Mouse (Mus musculus): ENCODE results near the gene Slc25a30. TPM values are rescaled to one million over a fixed set of nuclear protein-coding genes. Genes with fewer than 3 reads are reported as not detected.
"Not testable (repeated sequence)": the region's sequence is repeated elsewhere in the genome, so short reads cannot be mapped to it uniquely, and the experiment has no call there.

Gene Slc25a30
- total RNA-seq, 2 experiments from 2014 or later: 19.9 to 21.6 TPM

DNA sequence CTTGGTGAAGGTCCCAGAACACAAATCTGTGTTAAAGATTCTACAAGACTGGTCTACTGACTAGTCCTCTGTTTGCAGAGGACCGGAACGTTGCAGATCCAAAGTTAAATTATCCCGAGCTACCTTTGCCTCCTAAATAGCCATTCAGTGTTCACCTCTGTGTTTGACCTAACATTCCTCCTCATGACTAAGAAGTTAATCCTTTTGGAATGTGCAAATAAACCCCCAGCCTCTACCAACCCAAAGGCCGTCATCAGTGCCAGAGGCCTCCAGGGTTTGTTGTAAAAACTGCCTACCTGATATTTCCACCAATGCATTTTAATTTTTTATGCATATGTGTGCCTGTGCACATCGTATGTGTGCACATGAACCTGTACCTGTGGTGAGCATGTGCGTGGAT, 7.5 kb upstream of the Slc25a30 start:
- ATAC-seq (ENCODE audit: poor library complexity, severe bottlenecking): no peak

DNA sequence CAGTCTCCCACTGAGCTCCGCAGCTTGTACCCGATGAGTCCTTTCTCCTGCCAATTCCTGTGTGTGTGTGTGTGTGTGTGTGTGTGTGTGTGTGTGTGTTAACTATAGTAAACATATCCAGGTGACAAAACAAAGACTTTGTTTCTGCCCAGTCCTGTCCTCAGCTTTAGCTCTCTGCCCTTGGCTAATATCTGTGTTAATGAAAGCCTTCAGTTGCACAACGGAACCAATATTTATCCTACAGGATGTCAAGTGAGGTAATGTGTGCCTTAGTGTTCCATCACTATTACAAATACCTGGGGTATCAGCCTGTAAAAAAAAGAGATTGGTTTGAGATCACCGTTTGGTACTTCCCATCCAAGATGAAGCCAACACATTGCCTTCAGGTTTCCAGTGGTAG, 6.3 kb upstream of the Slc25a30 start:
- ATAC-seq (ENCODE audit: poor library complexity, severe bottlenecking): no peak

DNA sequence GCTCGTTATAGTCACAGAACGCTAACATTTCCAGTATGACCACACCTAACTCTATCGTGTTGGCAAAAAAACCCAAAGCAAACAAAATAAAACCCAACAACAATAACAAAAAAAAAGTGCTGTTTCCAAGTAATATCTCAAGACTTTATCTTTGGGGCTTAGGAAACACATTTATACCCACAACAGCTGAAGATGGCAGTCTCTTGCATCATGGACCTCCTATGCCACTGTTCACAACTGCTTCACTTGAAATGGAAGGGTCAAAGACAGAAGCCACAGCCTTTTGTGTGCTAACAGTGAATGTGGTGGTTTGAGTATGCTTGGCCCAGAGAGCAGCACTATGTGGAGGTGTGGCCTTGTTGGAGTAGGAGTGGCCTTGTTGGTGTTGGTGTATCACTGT, 4.5 kb upstream of the Slc25a30 start:
- ATAC-seq (ENCODE audit: poor library complexity, severe bottlenecking): no peak

DNA sequence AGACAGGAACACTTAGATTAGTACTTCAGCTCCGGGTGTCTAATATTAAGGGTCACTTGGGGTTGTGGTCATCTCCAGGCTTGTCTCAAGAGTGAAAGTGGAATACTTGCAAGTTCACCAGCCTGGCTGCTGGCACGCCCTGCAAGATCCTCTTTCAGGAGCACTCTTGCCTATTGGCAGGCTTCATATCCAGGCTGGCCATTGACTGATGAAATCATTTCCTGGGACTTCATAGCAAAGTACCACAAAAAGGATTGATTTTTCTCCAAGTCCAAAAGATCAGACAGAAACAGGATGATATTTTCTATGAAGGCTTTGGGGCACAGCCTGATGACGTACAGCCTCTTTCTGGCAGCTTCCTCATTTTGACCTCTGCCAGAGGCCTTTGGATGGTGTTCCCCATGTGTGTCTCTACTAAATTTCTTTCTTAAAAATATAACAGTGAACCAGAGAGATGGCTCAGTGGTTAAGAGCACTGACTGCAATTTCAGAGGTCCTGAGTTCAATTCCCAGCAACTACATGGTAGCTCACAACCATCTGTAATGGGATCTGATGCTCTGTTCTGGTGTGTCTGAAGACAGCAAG, 3.7 kb upstream of the Slc25a30 start:
- peak; percentile 23; the same call in 1 of the 2 replicates for ATAC-seq (ENCODE audit: poor library complexity, severe bottlenecking)

DNA sequence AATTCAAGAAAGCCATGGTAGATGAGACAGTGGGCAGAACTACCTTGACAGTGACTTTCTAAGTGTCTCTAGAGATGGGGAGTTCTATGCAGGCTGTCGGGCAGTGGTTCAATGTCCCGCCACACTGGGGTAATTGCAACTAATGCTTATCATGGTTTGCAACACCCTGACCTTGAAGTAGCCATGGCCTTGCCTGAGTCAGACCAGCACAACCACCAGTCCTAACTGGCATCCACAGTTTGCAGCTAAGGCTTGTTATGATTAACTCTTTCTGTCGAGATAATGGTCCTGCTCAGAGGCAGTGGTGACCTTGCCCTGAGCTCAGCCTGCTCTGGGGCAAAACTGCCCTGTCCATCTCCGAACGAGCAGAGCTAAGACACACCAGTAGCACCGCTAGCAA, 2.5 kb upstream of the Slc25a30 start:
- ATAC-seq (ENCODE audit: poor library complexity, severe bottlenecking): no peak

DNA sequence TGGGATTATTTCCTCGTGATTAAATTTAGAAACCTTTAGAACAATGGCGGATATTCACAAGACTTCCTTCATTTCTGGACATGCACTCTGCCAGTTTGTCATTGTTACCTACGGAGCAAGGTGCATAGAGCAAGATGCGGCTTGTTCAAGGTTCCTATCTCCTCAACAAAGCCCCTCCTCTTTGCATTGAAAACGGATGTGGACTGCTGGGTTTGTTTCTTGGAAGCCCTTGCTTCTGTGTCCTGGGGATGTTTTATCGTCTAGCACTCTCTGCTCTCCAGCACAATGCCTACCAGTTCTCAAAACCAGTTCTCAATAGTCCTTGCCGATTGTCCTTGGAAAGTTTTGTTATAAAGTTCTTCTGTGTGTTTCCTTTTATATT, 948 bp upstream of the Slc25a30 start:
- no peak for ATAC-seq (ENCODE audit: poor library complexity, severe bottlenecking)

DNA sequence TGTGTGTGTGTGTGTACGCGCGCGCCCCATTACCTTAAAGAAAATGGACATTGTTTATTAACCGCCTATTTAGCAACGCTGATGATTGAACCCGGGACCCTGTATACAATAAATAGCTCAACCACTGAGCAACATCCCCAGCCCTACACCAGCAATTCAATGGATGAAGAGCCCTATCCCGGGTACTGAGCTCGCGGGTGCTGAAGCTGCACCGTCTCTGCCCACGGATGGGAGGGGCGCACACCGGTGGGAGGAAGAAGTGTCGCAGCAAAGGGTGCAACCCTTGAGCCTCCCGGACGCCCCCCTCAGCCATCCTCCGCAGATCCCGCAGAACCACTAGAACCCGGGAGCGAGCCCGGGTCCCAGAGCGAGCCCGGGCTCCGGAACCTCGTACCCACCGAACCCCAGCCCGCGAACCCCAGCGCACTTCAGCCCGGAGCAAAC, 391 bp downstream of the Slc25a30 start:
- ATAC-seq (ENCODE audit: poor library complexity, severe bottlenecking): peak; percentile 53

DNA sequence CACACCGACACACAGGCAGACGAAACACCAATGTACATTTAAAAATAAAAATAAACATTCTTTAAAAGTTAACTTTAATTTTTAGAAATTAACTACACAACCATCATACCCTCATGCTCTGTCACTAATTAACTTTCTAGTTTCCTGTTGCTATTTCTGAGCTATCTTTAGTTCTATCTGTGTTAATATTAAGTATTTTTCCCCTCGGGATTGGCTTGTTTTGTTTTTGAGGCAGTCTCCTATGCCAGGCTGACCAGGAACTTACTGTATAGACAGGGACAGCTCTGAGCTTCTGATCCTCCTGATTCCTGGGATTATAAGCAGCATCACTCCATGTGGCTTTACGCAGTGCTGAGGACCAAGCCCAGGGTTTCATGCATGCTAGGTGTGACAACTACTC, 6.9 kb downstream of the Slc25a30 start:
- no peak for ATAC-seq (ENCODE audit: poor library complexity, severe bottlenecking)

DNA sequence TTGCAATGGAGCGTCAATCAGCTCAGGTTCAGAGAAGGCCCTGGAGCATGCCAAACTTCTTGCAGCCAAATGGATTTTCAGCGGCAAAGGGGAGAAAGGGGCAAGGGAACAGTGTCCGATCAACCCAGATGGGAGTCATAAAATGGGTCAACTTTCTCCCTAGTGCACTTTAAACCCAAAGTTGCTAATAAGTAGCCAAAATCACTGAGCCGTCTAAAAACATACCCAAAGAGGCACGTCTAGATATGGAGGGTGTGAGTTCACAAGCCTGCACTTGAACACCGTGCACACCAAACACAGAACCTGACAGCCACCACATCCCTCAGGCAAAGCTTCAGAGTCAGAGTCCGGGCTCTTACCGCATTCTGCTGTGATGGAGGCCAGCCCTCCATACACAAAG, 10.2 kb downstream of the Slc25a30 start:
- no peak for ATAC-seq (ENCODE audit: poor library complexity, severe bottlenecking)

DNA sequence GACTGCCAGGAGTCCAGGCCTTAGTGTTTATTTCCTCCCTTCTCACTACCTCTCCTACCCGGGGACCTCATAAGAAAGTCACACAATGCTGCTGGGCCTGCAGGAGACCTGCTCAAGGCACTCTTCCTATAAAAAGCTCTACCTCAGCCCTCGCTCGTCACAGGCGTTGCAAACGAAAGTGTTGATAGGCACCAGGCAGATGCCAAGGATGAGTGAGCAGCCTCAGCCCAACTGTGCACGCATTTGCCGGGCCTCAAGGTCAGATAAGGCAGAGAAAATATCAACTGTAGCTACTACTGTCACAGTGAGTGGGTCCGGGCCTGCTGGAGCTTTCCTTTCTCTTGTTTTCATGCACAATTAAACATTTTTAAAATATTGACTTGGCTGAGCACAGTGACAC, 13.4 kb downstream of the Slc25a30 start:
- no peak; the same call in 1 of the 2 replicates for ATAC-seq (ENCODE audit: poor library complexity, severe bottlenecking)

DNA sequence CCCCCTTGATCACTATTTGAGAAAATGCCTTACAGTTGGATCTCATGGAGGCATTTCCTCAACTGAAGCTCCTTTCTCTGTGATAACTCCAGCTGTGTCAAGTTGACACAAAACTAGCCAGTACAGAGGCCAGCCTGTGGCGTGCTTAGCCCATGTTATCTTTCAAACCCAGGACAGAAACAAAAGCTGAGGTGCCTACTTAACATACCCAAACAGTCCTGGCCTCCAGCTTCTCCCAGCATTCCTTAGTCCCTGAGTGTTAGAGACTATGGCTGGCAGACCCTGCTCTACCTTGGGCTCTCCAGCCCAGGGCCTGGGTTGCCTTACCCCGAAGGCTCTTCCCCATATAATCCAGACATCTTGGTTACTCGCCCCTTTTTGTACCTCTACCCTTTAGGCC, 14.4 kb downstream of the Slc25a30 start:
- not testable (repeated sequence) for ATAC-seq (ENCODE audit: poor library complexity, severe bottlenecking)

DNA sequence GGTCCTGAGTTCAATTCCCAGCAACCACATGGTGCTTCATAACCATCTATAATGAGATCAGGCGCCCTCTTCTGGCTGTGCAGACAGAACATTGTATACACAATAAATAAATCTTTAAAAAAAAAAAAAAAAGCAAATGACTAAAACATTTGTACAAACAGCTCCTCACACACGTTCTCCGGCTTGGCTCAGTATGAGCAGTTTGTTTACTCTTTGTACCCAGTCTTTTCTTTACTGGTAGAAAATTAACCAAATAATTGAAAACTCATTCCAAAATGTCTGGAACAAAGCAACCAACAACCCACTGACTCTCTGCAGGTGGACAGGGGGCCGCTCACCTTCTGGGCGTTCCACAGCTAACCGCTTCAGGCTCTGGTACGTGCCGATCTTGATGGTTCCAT, 15.7 kb downstream of the Slc25a30 start:
- no peak for ATAC-seq (ENCODE audit: poor library complexity, severe bottlenecking)

DNA sequence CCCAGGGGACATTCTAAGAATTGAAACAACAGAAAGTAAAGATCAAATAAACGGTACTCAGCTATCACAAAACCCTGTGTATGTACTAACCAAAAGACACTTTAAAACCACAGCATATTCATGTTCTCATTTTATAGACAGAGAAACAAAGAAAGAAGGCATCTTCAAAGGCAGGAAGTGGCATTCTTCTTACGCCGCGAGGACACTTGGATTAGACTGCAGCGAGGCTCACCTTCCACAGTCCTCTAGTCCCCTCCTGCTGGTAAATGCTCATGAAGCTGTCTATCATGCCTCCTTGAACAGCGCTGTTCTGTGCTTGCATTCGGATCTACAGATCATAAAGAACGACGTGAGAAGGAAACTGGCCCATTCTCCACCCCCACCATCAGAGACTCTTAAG, 17.5 kb downstream of the Slc25a30 start:
- ATAC-seq (ENCODE audit: poor library complexity, severe bottlenecking): peak; percentile 26; the same call in 1 of the 2 replicates

DNA sequence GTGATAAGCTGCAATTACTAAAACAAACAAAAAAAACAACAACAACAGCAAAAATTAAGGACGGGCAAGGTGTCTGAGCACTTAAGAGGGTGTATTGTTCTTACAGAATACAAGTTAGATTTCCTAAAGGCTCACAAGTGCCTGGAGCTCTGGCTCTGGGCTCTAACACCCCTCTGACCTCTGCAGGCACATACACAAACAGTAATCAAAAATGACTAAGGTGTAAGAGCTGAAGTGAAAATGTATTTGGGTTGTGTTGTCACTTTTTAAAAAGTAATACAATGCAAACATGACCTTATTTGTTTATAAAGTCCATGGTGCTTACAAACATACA, 18.6 kb downstream of the Slc25a30 start:
- no peak for ATAC-seq (ENCODE audit: poor library complexity, severe bottlenecking)

DNA sequence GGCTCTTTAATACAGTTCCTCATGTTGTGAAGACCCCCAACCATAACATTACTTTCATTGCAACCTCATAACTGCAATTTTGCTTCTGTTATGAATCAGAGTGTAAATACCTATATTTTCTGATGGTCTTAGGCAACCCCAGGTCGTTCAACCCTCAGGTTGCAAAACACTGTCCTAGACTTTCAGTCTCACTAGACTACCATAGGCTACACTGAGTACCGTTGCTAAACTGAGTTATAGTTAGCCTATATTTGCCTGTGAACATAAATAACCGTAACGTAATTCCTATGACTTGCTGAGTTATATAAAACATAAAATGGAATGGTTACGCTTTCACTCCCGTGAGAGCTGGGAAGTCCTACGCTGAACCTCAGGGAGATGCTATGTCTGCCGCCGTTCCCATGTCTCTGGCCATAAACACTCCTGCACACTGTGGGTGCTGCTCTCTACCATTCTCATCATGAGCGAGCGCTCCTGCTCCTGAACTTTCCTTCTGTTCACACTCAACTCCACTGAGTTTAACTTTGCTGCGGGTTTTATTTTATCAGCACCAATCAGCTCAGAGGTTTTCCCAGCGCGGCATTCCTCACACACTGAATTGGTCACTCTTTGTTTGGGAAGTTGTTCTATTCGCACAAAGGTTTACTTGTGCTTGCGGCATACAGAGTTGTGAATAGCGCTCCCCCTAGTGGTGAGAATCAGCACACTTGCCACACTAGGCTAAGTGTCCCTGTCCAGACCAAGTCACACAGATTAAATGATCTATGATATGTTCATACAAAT, 19.2 kb downstream of the Slc25a30 start:
- peak; percentile 80 for ATAC-seq (ENCODE audit: poor library complexity, severe bottlenecking)

DNA sequence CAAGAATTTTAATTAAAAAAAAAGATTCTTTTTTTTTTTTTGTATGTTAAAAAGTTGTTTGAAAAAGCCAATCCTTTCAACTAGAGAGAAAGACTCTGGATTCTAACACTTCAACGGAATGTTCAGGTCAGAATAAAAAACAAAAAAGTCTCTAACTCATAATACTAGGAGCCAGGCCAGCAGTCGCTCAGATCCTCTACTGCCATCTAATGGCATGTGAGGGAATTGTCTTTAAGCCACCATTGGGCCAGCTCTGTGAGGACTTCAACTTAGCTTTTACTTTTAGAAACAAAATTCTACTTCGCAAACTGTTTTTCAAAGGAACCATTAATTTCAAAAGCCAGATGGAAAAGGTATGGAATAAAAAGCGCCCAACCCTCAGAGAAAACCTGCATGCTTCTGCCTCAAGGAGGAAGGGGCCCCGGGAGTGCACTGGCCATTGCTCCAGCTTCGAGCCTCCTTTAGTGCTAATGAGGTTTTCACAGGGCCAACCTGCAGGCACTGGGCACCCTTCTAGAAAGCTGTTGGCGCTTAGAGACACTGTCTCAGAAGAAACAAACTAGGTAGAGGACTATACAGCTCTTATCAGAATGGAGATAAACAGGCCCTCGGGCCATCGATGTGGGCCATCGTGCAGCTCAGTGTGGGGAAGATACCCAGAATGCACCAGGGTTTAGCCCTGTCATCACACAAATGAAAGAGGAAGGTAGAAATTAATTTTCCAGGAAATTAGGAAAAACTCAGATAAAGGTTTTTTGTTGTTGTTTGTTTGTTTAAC, 25.6 kb downstream of the Slc25a30 start:
- peak; percentile 98 for ATAC-seq (ENCODE audit: poor library complexity, severe bottlenecking)

DNA sequence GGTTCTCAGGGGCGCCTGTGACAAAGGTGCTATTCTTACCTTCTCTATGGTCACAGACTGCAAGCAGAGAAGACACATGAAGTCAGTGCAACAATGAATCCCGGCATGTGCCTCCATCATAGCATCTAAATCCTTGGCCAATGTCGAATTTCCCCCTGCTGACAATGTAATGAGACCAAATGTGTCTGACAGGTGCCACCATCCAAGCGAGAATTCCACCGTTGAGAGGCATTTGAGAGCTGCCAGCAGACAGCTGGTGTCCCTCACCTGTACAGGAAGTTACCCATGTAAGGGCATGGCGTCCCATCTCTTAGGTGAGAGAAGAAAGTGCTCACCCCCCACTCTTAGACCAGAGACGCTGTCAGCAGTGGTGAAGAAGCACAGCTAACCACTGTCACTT, 28.4 kb downstream of the Slc25a30 start:
- ATAC-seq (ENCODE audit: poor library complexity, severe bottlenecking): no peak

DNA sequence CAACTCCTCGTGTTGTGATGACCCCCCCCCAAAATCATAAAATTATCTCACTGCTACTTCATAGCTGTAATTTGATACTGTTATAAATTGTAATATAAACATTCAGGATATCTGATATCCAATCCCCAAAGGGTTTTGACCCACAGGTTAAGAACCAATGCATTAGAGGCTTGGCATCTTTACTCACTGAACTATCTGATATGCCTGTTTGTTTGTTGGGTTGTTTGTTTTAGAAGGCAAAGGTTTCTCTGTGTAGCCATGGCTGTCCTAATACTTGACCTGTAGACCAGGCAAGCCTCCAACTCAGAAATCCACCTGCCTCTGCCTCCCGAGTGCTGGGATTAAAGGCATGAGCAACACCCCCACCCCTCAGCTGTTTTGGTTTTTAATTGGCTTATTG, 29.0 kb downstream of the Slc25a30 start:
- no peak for ATAC-seq (ENCODE audit: poor library complexity, severe bottlenecking)

DNA sequence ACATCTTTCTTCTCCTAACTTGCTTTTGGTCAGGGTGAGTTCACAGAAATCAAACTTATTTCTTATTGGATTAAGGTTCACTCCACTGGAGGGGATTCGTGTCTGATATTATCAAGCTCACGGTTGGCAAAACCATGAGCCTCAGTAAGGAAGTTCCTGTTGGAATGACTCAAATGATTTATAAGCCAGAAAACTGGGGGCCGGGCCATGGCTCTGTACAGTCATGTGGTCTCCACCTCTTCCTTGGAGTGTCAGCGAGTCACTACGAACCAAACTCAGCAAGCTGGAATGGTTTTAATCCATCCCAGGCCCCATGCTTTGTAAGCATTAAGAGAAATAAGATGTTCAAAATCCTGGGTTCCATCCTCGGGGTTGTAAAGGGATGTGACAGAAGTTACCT, 29.9 kb downstream of the Slc25a30 start:
- ATAC-seq (ENCODE audit: poor library complexity, severe bottlenecking): no peak

DNA sequence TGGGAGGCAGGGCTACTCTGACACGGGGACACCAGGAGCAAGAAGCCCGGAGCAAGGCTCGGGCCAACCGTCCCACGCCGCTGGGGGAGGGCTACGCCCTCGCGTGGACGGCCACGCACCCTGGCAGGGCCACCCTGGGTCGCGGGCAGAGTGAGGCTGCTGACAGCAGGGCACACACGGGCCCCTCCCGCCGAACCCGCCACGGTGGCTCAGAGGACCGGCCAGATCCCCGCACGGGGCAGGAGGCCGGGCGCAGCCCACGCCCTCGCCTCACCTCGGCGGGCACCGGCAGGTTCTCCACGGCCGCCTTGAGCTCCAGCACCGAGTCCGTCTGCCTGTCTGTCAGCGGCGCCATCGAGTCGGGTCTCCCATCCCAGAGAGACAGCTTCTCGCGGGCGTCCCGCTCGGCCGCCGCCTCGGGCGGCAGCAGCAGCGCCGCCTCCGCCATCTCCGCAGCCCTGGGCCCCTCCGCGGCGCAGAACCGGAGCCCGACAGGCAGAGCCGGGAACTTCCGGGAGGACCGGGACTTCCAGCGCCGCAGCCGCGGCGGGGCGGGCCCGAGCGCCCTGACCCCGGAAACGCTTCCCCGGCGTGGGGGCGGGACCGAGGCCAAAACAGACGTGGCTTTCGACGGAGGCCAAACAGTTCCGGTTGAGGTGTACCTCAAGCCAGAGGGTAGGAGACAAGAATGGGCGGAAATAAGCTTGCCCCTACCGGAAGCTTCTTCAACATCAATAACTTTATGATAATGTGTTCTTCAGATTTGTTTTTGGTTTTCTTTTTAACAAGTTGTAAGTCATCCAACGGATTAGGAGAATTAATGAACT, 32.6 kb downstream of the Slc25a30 start, which contains the start of gene Cog3:
Cog3 (minus strand) TSS at position 527 of the 827 bp plus-strand sequence.
- ATAC-seq (ENCODE audit: poor library complexity, severe bottlenecking): peak; percentile 94

DNA sequence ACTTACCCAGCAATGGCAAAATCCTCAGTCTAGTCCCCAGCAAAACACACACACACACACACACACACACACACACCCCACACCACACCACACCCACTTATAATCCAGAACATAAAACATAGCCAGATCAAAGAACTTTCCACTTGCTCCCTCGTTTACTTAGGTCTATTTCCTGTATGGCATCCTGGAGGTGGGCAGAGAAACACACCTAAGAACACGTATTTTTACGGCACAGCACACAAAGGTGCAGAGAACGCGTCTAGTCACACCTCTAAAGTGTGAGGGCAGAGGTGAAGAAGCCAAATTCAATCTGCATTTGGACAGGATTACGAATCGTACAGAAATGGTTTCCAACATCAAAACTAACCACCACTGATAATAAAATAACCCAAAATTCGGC, 33.6 kb downstream of the Slc25a30 start:
- ATAC-seq (ENCODE audit: poor library complexity, severe bottlenecking): no peak

Data from megakaryocyte, adult 5-6 weeks (primary cell).